Mouse (Mus musculus) liver, embryonic 14.5 days (tissue): ENCODE measurements around the gene Pex19.

Source experiments
- CTCF ChIP-seq: IDR thresholded peaks from 2 replicates; pipeline ENCODE4 v1.5.1; 2016; ENCODE audit warnings: antibody characterized with exemption, low read depth, control low read depth
- EP300 ChIP-seq: IDR thresholded peaks from 2 replicates; pipeline ENCODE4 v1.6.1; 2016; ENCODE audit warnings: antibody characterized with exemption, low read depth

GRCm38 (mm10) chr1:172148279-172148954 lies 21.9 kb downstream of the Pex19 start:
- no peak for TF ChIP-seq CTCF
- no peak for TF ChIP-seq EP300
